Mouse (Mus musculus) kidney, embryonic 14.5 days (tissue): Measurements from ENCODE around the gene Sdc3. TPM values are rescaled to one million over a fixed set of nuclear protein-coding genes. Genes with fewer than 3 reads are reported as not detected.

Experiments used
- ATAC-seq: fragments of 200-750 bp; cut with Nextera tagmentation; 2 replicates; pipeline ENCODE4 v1.8.0; 2017; ENCODE audit warnings: moderate number of reproducible peaks, mild to moderate bottlenecking, moderate TSS enrichment, moderate library complexity; ENCODE audit not compliant: low FRiP score, low TSS enrichment
- H3K27ac ChIP-seq: fragments of 300-500 bp; sonication (generic); 2 replicates; pipeline ENCODE4 v1.5.1; 2014; ENCODE audit warnings: low read depth, mild to moderate bottlenecking, low read length, moderate library complexity, mixed read lengths
- H3K27me3 ChIP-seq: fragments of 300-500 bp; sonication (generic); 2 replicates; pipeline ENCODE4 v1.6.1; 2014; ENCODE audit warnings: mild to moderate bottlenecking, low read length; ENCODE audit not compliant: control insufficient read depth, insufficient read depth
- H3K36me3 ChIP-seq: fragments of 300-500 bp; sonication (generic); 2 replicates; pipeline ENCODE4 v1.6.1; 2014; ENCODE audit warnings: low read length, mixed read lengths; ENCODE audit not compliant: control insufficient read depth, insufficient read depth
- H3K4me1 ChIP-seq: fragments of 300-500 bp; sonication (generic); 2 replicates; pipeline ENCODE4 v1.6.1; 2014; ENCODE audit warnings: low read length, mixed read lengths; ENCODE audit not compliant: control insufficient read depth, insufficient read depth
- H3K4me2 ChIP-seq: fragments of 300-500 bp; sonication (generic); replicated peaks from 2 replicates; pipeline ENCODE4 v1.6.1; 2014; ENCODE audit warnings: low read depth, mild to moderate bottlenecking, low read length
- H3K4me3 ChIP-seq: fragments of 300-500 bp; sonication (generic); 2 replicates; pipeline ENCODE4 v1.5.1; 2014; ENCODE audit warnings: mild to moderate bottlenecking, low read length
- H3K9ac ChIP-seq: fragments of 300-500 bp; sonication (generic); 2 replicates; pipeline ENCODE4 v1.6.1; 2014; ENCODE audit warnings: low read depth, mild to moderate bottlenecking, low read length, moderate library complexity
- H3K9me3 ChIP-seq: fragments of 300-500 bp; sonication (generic); 2 replicates; pipeline ENCODE4 v1.6.1; 2016; ENCODE audit warnings: low read length; ENCODE audit not compliant: control insufficient read depth
- WGBS: fragments of 180-500 bp; shearing (Covaris S2); extraction: QIAGEN DNeasy Blood & Tissue Kit; methylation state at CpG from one replicate; pipeline ENCODE4 v1.1.7; 2014; 5-methylcytosine and 5-hydroxymethylcytosine counted together
- polyA plus RNA-seq: library from polyadenylated mRNA; unstranded; fragments of >200 nt; fragmentation: Nextera tagmentation; extraction: Ambion mirVana; gene quantifications from 2 replicates; pipeline ENCODE4 v1.2.1, GENCODE M21; 2014

Sdc3 gene
- polyA plus RNA-seq, 1 experiment from 2014 or later, result 15.8 TPM

- Histone ChIP-seq H3K9ac (no peak overlapping the region), H3K27ac (no peak overlapping the region), H3K27me3 (no peaks in the 10 kb centered on the region), H3K4me2 (no peak overlapping the region), H3K4me1 (peaks cover 52% of the 10 kb centered on the region), H3K4me3 (no peak overlapping the region), H3K9me3 (no peaks in the 10 kb centered on the region), H3K36me3 (no peaks in the 10 kb centered on the region)
- ATAC-seq, result no peak
- 38% methylated on average over 4 of the region's 4 CpGs for WGBS
Measured at GRCm38 (mm10) chr4:130799118-130799517, 6.8 kb downstream of the Sdc3 start.

DNA sequence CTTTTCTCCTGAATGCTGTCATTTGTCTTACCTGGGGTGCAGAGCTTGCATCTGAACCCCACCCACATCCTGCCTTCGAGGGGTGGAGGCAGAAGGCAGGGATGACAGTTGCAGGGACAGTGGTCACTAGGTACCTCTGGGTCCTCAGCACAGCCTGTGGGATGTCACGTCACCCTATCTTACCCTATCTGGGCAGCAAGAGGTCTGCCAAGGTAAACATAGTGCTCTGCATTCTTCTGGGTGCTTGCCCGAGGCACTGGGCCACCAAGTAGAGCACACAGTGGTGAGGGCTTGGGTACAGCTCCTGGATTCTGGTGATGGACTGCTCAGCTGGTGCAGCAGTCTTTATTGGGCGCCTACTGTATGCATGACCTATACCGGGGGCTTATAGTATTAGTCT lies 7.2 kb downstream of the Sdc3 start:
- ATAC-seq, result no peak
- H3K27me3 ChIP-seq, result no peaks in the 10 kb centered on the region
- no peaks in the 10 kb centered on the region for H3K36me3 ChIP-seq
- H3K4me1 ChIP-seq, result peaks cover 48% of the 10 kb centered on the region
- H3K4me2 ChIP-seq, result no peak overlapping the region
- no peaks in the 10 kb centered on the region for H3K9me3 ChIP-seq
- no peak overlapping the region for H3K4me3 ChIP-seq
- WGBS, result 73% methylated on average over 5 of the region's 5 CpGs
- no peak overlapping the region for H3K27ac ChIP-seq
- no peak overlapping the region for H3K9ac ChIP-seq

DNA sequence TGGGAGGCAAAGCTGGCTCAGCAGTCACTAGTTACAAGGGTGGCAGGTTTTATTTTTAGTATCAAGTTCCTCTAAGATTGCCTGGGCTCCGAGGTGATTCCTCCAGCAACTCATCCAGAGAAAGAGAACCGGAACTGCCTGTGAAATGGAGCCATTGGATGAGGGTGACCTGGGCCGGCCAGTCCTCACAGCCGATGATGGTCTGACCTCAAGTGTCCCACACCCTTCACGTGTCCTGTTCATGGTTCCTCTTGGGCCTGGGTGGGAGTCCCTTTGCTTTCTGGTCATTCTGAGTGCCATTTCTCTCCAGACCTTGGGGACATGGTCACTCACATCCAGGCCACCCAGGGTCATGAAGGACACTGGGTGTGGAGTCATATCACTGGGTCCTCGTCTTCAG lies 7.8 kb downstream of the Sdc3 start:
- H3K27me3 ChIP-seq, result no peaks in the 10 kb centered on the region
- H3K4me1 ChIP-seq, result peaks cover 48% of the 10 kb centered on the region
- no peak for ATAC-seq

GRCm38 (mm10) chr4:130801198-130801597 lies 8.9 kb downstream of the Sdc3 start:
- H3K36me3 ChIP-seq, result no peaks in the 10 kb centered on the region
- H3K9ac ChIP-seq, result no peak overlapping the region
- H3K4me1 ChIP-seq, result peaks cover 48% of the 10 kb centered on the region
- no peak overlapping the region for H3K4me3 ChIP-seq
- WGBS, result 89% methylated on average over 5 of the region's 5 CpGs
- H3K4me2 ChIP-seq, result no peak overlapping the region
- H3K9me3 ChIP-seq, result no peaks in the 10 kb centered on the region
- ATAC-seq, result no peak
- no peaks in the 10 kb centered on the region for H3K27me3 ChIP-seq
- no peak overlapping the region for H3K27ac ChIP-seq

More for the DNA sequence above, 7.8 kb downstream of the Sdc3 start:
- Histone ChIP-seq H3K27ac (no peak overlapping the region), H3K9ac (no peak overlapping the region), H3K4me3 (no peak overlapping the region), H3K36me3 (no peaks in the 10 kb centered on the region), H3K4me2 (no peak overlapping the region), H3K9me3 (no peaks in the 10 kb centered on the region)
- 72% methylated on average over 6 of the region's 6 CpGs for WGBS

GRCm38 (mm10) chr4:130801624-130802329 lies 9.4 kb downstream of the Sdc3 start:
- Histone ChIP-seq H3K4me3 (no peak overlapping the region), H3K9ac (no peak overlapping the region), H3K36me3 (no peaks in the 10 kb centered on the region), H3K27ac (peak overlapping the region; percentile 26; the same call in 1 of the 2 replicates), H3K9me3 (no peaks in the 10 kb centered on the region), H3K4me1 (peaks cover 48% of the 10 kb centered on the region), H3K4me2 (no peak overlapping the region; the same call in 1 of the 2 replicates), H3K27me3 (no peaks in the 10 kb centered on the region)
- WGBS, result 52% methylated on average over 10 of the region's 10 CpGs
- ATAC-seq, result peak; percentile 51; the same call in 1 of the 2 replicates

DNA sequence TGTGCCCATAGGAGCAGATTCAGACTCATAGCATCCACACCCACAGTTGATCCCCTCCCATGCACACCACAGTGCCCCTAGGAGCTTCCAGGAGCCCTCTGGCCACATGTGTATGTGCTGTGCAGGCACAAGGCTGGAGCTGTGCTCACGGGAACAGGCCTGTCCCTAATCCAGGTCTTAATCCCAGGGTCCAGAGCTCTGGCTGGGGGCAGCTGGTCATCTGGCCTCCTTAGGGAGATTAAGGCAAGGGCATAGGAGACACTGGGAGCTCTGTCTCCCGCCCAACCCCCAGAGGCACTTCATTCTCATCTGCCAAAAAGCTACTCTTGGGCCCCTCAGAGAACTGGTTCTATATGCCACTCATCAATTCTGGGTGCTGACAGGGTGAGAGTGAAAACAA lies 11.3 kb downstream of the Sdc3 start:
- H3K4me3 ChIP-seq, result no peak overlapping the region
- H3K9ac ChIP-seq, result no peak overlapping the region
- H3K9me3 ChIP-seq, result no peaks in the 10 kb centered on the region
- no peak overlapping the region for H3K27ac ChIP-seq
- H3K4me2 ChIP-seq, result no peak overlapping the region
- no peaks in the 10 kb centered on the region for H3K27me3 ChIP-seq
- peaks cover 33% of the 10 kb centered on the region for H3K4me1 ChIP-seq
- H3K36me3 ChIP-seq, result no peaks in the 10 kb centered on the region
- WGBS, result 80% methylated on average over 2 of the region's 2 CpGs
- no peak for ATAC-seq

GRCm38 (mm10) chr4:130804292-130804691 lies 12.0 kb downstream of the Sdc3 start:
- Histone ChIP-seq H3K36me3 (no peaks in the 10 kb centered on the region), H3K4me2 (no peak overlapping the region), H3K4me1 (peaks cover 26% of the 10 kb centered on the region), H3K4me3 (no peak overlapping the region), H3K9ac (no peak overlapping the region), H3K9me3 (no peaks in the 10 kb centered on the region), H3K27ac (no peak overlapping the region), H3K27me3 (no peaks in the 10 kb centered on the region)
- ATAC-seq, result no peak
- WGBS, result 54% methylated on average over 2 of the region's 2 CpGs

GRCm38 (mm10) chr4:130804771-130805361 lies 12.5 kb downstream of the Sdc3 start:
- H3K36me3 ChIP-seq, result no peaks in the 10 kb centered on the region
- H3K4me2 ChIP-seq, result no peak overlapping the region
- ATAC-seq, result no peak

DNA sequence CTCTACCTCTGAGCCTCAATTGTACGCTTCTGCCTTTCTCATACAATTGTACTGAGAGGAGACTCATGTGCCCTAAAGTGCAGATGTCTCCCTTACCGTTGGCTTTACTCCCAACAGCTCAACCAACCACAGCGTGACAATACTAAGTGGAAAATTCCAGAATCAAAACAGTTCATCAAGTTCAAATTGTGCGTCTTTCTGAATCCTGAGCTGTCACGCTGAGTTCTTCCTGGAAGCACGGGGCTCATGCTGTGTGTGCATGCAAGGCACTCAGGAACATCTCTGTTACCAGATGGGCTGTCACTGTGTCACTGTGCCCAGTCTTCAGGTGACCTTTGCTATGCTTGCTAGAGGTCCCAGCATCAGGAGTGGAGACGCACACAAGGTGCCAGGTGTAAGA lies 13.4 kb downstream of the Sdc3 start:
- no peak overlapping the region for H3K4me3 ChIP-seq
- peaks cover 19% of the 10 kb centered on the region for H3K4me1 ChIP-seq
- no peaks in the 10 kb centered on the region for H3K9me3 ChIP-seq
- H3K9ac ChIP-seq, result no peak overlapping the region
- no peaks in the 10 kb centered on the region for H3K36me3 ChIP-seq
- no peak overlapping the region for H3K27ac ChIP-seq
- no peaks in the 10 kb centered on the region for H3K27me3 ChIP-seq
- WGBS, result 82% methylated on average over 7 of the region's 7 CpGs
- no peak for ATAC-seq
- no peak overlapping the region for H3K4me2 ChIP-seq

More at GRCm38 (mm10) chr4:130804771-130805361, 12.5 kb downstream of the Sdc3 start:
- no peaks in the 10 kb centered on the region for H3K9me3 ChIP-seq
- WGBS, result 60% methylated on average over 7 of the region's 7 CpGs
- H3K27me3 ChIP-seq, result no peaks in the 10 kb centered on the region
- no peak overlapping the region for H3K27ac ChIP-seq
- H3K4me3 ChIP-seq, result no peak overlapping the region
- no peak overlapping the region for H3K9ac ChIP-seq
- H3K4me1 ChIP-seq, result peaks cover 21% of the 10 kb centered on the region
